Mouse (Mus musculus): ENCODE data around the gene Cog5. TPM values are rescaled to one million over a fixed set of nuclear protein-coding genes. Genes with fewer than 3 reads are reported as not detected.

Cog5 gene
- polyA plus RNA-seq, 1 experiment = 7.3 TPM

DNA sequence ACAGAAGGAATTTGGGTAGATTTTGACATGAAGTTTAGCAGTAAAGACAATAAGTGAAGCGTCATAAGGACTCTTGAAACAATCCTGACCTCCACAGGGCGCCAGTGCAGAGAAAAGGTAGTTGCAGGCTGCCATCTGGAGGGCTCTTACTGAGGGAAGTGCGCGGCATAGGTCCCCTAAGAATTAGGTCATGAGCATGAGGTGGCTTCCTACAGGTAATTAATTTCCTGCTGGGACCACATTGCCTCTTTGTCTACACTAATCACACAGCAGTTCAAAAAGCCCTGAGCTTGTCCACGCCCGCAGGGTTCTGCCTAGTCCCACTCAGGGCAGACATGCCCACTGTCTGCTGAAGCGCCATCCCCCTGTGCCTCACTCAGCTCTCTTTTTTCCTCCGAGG, 242.3 kb downstream of the Cog5 start:
- Histone ChIP-seq H3K4me1 (ENCODE audit: control insufficient read depth, insufficient read depth, insufficient read length, low read length) (no peaks in the 10 kb centered on the region), H3K4me3 (ENCODE audit: low read depth, low read length) (no peak overlapping the region), H3K27me3 (ENCODE audit: control insufficient read depth, insufficient read depth, low read length) (no peaks in the 10 kb centered on the region), H3K36me3 (ENCODE audit: control insufficient read depth, insufficient read depth, low read length) (peaks cover 11% of the 10 kb centered on the region), H3K27ac (ENCODE audit: insufficient read depth, low read depth, low read length) (no peak overlapping the region)
- 83% methylated on average over 8 of the region's 8 CpGs for WGBS
- TF ChIP-seq POLR2A (IDR thresholded peaks at IDR 0.05; ENCODE audit: low read depth, low read length) = no peak
- no peak for TF ChIP-seq CTCF (IDR thresholded peaks at IDR 0.05; ENCODE audit: extremely low read depth, insufficient read length, insufficient replicate concordance, low read depth, low read length)

DNA sequence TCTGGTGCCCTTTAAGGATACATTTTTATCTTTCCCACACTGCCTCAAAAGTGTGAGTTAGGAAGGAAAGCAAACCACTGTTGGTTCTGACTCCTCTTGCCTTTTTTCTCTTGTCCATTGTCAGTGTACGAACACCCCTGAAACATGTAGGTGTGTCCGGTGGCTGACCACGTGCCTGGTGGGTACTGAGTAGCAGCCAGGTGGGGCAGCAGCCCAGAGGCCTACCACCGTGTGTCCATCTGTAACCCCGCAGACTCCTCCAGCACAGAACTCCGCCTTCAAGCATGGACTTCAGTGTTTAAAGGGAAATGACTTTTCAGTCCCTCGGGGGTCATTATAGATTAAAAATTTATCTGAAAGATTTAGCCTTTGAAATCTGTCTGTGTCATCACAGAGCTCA, 242.8 kb downstream of the Cog5 start:
- TF ChIP-seq POLR2A (IDR thresholded peaks at IDR 0.05; ENCODE audit: low read depth, low read length) (no peak), CTCF (IDR thresholded peaks at IDR 0.05; ENCODE audit: extremely low read depth, insufficient read length, insufficient replicate concordance, low read depth, low read length) (no peak)
- 79% methylated on average over 7 of the region's 7 CpGs for WGBS
- Histone ChIP-seq H3K4me1 (ENCODE audit: control insufficient read depth, insufficient read depth, insufficient read length, low read length) (no peaks in the 10 kb centered on the region), H3K36me3 (ENCODE audit: control insufficient read depth, insufficient read depth, low read length) (peaks cover 11% of the 10 kb centered on the region), H3K4me3 (ENCODE audit: low read depth, low read length) (no peak overlapping the region), H3K27me3 (ENCODE audit: control insufficient read depth, insufficient read depth, low read length) (no peaks in the 10 kb centered on the region), H3K27ac (ENCODE audit: insufficient read depth, low read depth, low read length) (no peak overlapping the region)

DNA sequence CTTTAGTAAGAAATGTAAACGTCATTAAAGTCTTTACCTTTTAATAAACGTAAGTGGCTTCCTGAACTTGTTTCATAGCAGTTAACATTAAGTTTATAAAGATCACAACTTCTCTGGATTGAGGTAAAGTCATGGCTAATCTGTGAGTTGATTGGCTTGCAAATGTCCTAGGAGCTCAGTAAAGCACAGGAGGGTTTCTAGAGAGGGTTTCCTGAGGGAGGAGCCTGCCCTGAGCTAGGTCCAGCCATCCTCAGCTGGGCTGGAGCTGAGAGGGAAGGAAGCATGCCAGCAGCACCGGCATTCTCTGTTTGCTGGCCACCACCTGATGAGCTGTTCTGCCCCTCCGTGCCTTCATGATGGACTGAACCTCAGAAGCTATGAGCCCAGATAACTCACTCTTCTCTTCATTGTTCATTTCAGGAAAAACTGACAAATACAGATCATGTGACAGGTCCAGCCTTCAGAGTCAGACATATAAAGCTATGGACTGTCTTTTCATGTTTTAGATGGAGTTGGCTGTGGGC, 245.8 kb downstream of the Cog5 start:
- H3K4me3 ChIP-seq (ENCODE audit: low read depth, low read length) = no peak overlapping the region
- H3K36me3 ChIP-seq (ENCODE audit: control insufficient read depth, insufficient read depth, low read length) = peaks cover 6% of the 10 kb centered on the region
- H3K4me1 ChIP-seq (ENCODE audit: control insufficient read depth, insufficient read depth, insufficient read length, low read length) = no peaks in the 10 kb centered on the region
- no peak overlapping the region for H3K27ac ChIP-seq (ENCODE audit: insufficient read depth, low read depth, low read length)
- H3K27me3 ChIP-seq (ENCODE audit: control insufficient read depth, insufficient read depth, low read length) = no peaks in the 10 kb centered on the region
- TF ChIP-seq POLR2A (IDR thresholded peaks at IDR 0.05; ENCODE audit: low read depth, low read length) = no peak
- no peak for TF ChIP-seq CTCF (IDR thresholded peaks at IDR 0.05; ENCODE audit: extremely low read depth, insufficient read length, insufficient replicate concordance, low read depth, low read length)
- WGBS = 91% methylated on average over 4 of the region's 4 CpGs

DNA sequence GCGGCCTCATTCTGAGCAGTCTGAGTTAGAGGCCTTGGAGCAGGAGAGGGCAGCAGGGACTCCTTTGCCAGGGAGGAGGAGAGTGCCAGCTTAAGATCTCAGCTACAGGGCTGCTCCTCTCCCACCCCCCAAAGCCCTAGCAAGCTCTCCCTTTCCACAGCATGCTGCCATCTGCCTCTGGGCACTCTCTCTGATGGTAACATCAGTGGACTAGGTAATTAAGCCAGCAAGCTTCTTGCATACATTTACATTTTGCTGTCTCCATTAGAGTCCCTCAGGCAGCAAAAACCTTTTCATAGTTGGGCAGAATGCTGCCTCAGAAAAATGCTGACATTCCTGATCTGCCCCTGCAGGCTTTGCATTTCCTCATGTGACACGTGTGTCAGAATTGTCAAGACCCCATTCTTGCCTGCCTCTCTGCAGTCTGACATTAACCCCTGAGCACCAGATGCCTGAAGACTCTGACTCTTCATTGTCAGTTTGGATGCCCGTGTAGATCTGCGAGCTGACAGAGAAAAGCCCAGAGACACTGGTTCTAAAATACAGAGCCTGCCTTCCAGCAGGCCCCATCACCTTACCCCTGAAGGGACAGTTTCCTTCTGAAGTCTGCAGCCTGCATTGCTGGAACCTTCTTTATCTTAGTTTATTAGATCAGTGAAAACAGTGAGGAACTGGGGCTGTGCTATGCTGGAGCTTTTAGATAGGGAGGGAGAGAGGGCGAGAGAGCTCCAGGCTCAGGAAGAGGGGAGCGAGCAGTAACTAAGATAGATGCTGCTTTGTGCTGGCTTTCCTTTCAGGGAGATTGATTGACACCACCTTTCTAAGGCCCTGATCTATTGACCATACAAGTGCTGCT, 251.3 kb downstream of the Cog5 start:
- no peak for TF ChIP-seq CTCF (IDR thresholded peaks at IDR 0.05; ENCODE audit: extremely low read depth, insufficient read length, insufficient replicate concordance, low read depth, low read length)
- TF ChIP-seq POLR2A (IDR thresholded peaks at IDR 0.05; ENCODE audit: low read depth, low read length) = no peak
- no peak overlapping the region for H3K27ac ChIP-seq (ENCODE audit: insufficient read depth, low read depth, low read length)
- 80% methylated on average over 6 of the region's 6 CpGs for WGBS
- no peaks in the 10 kb centered on the region for H3K27me3 ChIP-seq (ENCODE audit: control insufficient read depth, insufficient read depth, low read length)
- no peak overlapping the region for H3K4me3 ChIP-seq (ENCODE audit: low read depth, low read length)
- H3K36me3 ChIP-seq (ENCODE audit: control insufficient read depth, insufficient read depth, low read length) = peaks cover 5% of the 10 kb centered on the region; the same call in 1 of the 2 replicates
- H3K4me1 ChIP-seq (ENCODE audit: control insufficient read depth, insufficient read depth, insufficient read length, low read length) = no peaks in the 10 kb centered on the region; the same call in 1 of the 2 replicates

DNA sequence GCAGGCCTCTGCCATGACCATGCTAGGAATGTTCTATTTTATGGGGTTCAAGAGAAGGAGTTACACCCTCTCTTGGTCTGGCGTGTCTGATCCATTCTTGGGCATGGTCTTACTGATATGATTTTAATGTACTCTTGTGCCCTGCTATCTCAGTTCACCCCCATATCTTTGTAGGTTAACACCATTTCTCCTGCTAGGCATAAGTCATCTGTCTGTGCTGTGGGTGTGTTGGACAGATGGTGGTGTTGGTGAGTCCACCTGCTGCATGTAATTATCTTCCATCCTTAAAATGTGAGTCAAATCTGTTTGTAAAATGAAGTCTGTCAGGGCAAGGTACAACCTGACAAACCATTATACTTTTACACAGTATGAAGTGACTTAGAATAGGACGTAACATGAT, 252.8 kb downstream of the Cog5 start:
- Histone ChIP-seq H3K27ac (ENCODE audit: insufficient read depth, low read depth, low read length) (no peak overlapping the region), H3K36me3 (ENCODE audit: control insufficient read depth, insufficient read depth, low read length) (peaks cover 4% of the 10 kb centered on the region; the same call in 1 of the 2 replicates), H3K4me1 (ENCODE audit: control insufficient read depth, insufficient read depth, insufficient read length, low read length) (no peaks in the 10 kb centered on the region; the same call in 1 of the 2 replicates), H3K27me3 (ENCODE audit: control insufficient read depth, insufficient read depth, low read length) (no peaks in the 10 kb centered on the region), H3K4me3 (ENCODE audit: low read depth, low read length) (no peak overlapping the region)
- no peak for TF ChIP-seq POLR2A (IDR thresholded peaks at IDR 0.05; ENCODE audit: low read depth, low read length)
- TF ChIP-seq CTCF (IDR thresholded peaks at IDR 0.05; ENCODE audit: extremely low read depth, insufficient read length, insufficient replicate concordance, low read depth, low read length) = no peak
- 92% methylated on average over 2 of the region's 2 CpGs for WGBS

DNA sequence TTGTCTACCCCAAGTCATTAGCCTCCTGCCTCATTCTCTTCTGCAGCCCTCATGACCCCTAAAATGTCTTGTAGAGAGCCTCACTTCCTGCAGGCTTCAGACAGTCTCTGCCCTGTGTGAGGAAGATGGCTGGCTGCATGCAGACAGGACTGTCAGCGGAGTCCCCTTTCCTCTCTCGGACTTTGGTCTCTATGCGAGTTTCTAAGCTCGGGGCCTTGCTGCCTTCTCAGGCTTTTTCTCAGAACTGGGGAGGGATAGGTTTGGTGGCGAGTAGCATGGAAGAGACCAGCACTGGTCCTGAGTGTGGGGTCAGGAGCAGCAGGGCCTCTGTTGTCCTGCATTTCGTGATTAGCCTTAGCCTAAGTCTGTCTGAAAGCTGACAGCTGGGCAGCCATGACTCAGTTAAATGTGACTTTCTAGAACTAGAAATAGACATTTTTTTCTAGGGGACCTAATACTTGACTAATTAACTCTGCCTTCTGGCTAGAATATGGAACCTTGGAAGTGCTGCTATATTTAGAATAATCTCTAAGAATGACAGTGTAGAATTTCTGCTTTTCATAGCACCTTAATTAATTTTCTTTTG, 258.4 kb downstream of the Cog5 start:
- 82% methylated on average over 6 of the region's 6 CpGs for WGBS
- H3K4me1 ChIP-seq (ENCODE audit: control insufficient read depth, insufficient read depth, insufficient read length, low read length) = no peaks in the 10 kb centered on the region
- no peak overlapping the region for H3K4me3 ChIP-seq (ENCODE audit: low read depth, low read length)
- H3K27ac ChIP-seq (ENCODE audit: insufficient read depth, low read depth, low read length) = no peak overlapping the region
- peaks cover 2% of the 10 kb centered on the region; the same call in 1 of the 2 replicates for H3K36me3 ChIP-seq (ENCODE audit: control insufficient read depth, insufficient read depth, low read length)
- H3K27me3 ChIP-seq (ENCODE audit: control insufficient read depth, insufficient read depth, low read length) = no peaks in the 10 kb centered on the region
- TF ChIP-seq POLR2A (IDR thresholded peaks at IDR 0.05; ENCODE audit: low read depth, low read length) = no peak
- TF ChIP-seq CTCF (IDR thresholded peaks at IDR 0.05; ENCODE audit: extremely low read depth, insufficient read length, insufficient replicate concordance, low read depth, low read length) = no peak

DNA sequence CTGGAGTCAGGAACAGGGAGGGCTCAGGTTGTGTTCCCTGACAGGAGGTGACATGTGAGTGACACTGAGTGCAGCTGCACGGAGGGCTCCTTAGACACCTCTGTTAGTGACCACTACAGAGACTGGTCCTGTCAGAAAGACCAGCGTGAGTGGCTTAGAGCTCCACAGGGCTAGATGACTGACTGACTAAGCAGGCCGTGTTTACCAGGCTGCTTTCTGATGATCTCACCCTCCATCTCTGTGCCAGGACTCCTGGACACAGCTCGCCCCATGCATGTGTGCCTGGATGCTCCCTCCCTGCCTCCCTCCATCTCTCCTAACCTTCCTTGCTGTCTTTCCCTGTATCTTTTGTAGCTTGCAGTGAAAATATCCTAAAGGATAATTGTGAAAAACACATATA, 258.9 kb downstream of the Cog5 start:
- WGBS = 73% methylated on average over 4 of the region's 4 CpGs
- Histone ChIP-seq H3K36me3 (ENCODE audit: control insufficient read depth, insufficient read depth, low read length) (peaks cover 2% of the 10 kb centered on the region; the same call in 1 of the 2 replicates), H3K27ac (ENCODE audit: insufficient read depth, low read depth, low read length) (no peak overlapping the region), H3K27me3 (ENCODE audit: control insufficient read depth, insufficient read depth, low read length) (no peaks in the 10 kb centered on the region), H3K4me3 (ENCODE audit: low read depth, low read length) (no peak overlapping the region), H3K4me1 (ENCODE audit: control insufficient read depth, insufficient read depth, insufficient read length, low read length) (no peaks in the 10 kb centered on the region)
- no peak for TF ChIP-seq POLR2A (IDR thresholded peaks at IDR 0.05; ENCODE audit: low read depth, low read length)
- no peak for TF ChIP-seq CTCF (IDR thresholded peaks at IDR 0.05; ENCODE audit: extremely low read depth, insufficient read length, insufficient replicate concordance, low read depth, low read length)

All from small intestine, adult 2 months (tissue).